Mouse (Mus musculus) kidney, adult 10 weeks (tissue): ENCODE data around the gene Smg9. TPM values are rescaled to one million over a fixed set of nuclear protein-coding genes. Genes with fewer than 3 reads are reported as not detected.

ENCODE experiments used
- polyA plus RNA-seq: library from polyadenylated mRNA; stranded (reverse); fragments of 350-450 nt; fragmentation: Illumina TruSeq; extraction: RNeasy Lipid Tissue Mini Kit (QIAGEN cat#74804); gene quantifications from one replicate; pipeline ENCODE4 v1.2.3, GENCODE M21; 2014; ENCODE audit warnings: low read depth, low replicate concordance

The Smg9 gene
- not detected for polyA plus RNA-seq

GRCm38 (mm10) chr7:24399256-24400081, at the start of gene Smg9:
Smg9 (plus strand) TSS chr7:24399619.

GRCm38 (mm10) chr7:24369731-24370541, 29.5 kb upstream of the Smg9 start, which contains the start of gene Kcnn4:
Kcnn4 (plus strand) TSS chr7:24370263.

DNA sequence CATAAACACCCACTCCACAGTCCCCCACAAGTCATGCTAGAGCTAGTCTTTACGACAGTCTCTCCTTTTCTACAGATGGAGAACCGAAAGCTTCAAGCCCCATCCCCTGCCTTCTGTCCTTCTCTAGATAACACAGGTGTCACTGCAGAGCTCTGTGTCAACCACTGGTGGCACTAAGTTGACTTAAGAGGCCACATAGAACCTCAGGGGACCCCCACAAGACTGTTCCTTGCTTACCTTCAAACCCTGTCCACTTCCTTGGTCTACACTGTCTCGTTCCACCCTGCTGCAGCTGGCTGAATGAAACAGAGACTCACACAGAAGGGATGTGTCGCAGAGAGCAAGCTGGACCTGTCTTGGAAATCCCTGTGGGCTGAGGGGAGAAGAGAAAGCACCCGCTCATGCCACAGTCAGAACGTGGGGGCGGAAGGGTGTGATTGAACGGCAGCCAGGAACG, 52.5 kb downstream of the Smg9 start, which contains the start of gene Irgc1:
Gene Irgc1, minus strand, starts transcription at position 443 of the 457 bp plus-strand sequence.

GRCm38 (mm10) chr7:24462388-24463319, 63.2 kb downstream of the Smg9 start, which contains the start of gene Plaur:
Plaur (plus strand) TSS chr7:24462484.

Other genes with a start within 250 kb of the Smg9 start
- 0.93 TPM for gene Zfp114, start 224.6 kb upstream of the Smg9 start, polyA plus RNA-seq
- gene Zfp111, start 188.2 kb upstream of the Smg9 start, polyA plus RNA-seq, result 6.2 TPM
- gene Zfp109, start 162.1 kb upstream of the Smg9 start, polyA plus RNA-seq, result 2.8 TPM
- 2.9 TPM for gene Zfp108, start 144.8 kb upstream of the Smg9 start, polyA plus RNA-seq
- gene Zfp93, start 129.2 kb upstream of the Smg9 start, polyA plus RNA-seq, result 4.8 TPM
- 2.3 TPM for gene Zfp61, start 98.4 kb upstream of the Smg9 start, polyA plus RNA-seq
- 2.2 TPM for gene Zfp94, start 83.0 kb upstream of the Smg9 start, polyA plus RNA-seq
- not detected for gene Tescl, start 65.7 kb upstream of the Smg9 start, polyA plus RNA-seq
- gene Lypd5, start 50.4 kb upstream of the Smg9 start, polyA plus RNA-seq, result not detected
- gene Kcnn4, start 29.4 kb upstream of the Smg9 start, polyA plus RNA-seq, result not detected
- not detected for gene Irgc1, start 52.7 kb downstream of the Smg9 start, polyA plus RNA-seq
- gene Plaur, start 62.9 kb downstream of the Smg9 start, polyA plus RNA-seq, result 1.0 TPM
- 0.97 TPM for gene Cadm4, start 82.4 kb downstream of the Smg9 start, polyA plus RNA-seq
- not detected for gene Zfp428, start 107.4 kb downstream of the Smg9 start, polyA plus RNA-seq
- gene AC161166.1, start 112.8 kb downstream of the Smg9 start, polyA plus RNA-seq, result not detected
- gene Irgq, start 131.1 kb downstream of the Smg9 start, polyA plus RNA-seq, result 6.2 TPM
- not detected for gene Pinlyp, start 146.5 kb downstream of the Smg9 start, polyA plus RNA-seq
- 0.57 TPM for gene Xrcc1, start 146.7 kb downstream of the Smg9 start, polyA plus RNA-seq
- 4.1 TPM for gene Ethe1, start 187.9 kb downstream of the Smg9 start, polyA plus RNA-seq
- not detected for gene Zfp575, start 188.0 kb downstream of the Smg9 start, polyA plus RNA-seq
- not detected for gene Phldb3, start 211.1 kb downstream of the Smg9 start, polyA plus RNA-seq
- gene Lypd3, start 236.9 kb downstream of the Smg9 start, polyA plus RNA-seq, result not detected